Mouse (Mus musculus): ENCODE measurements at regions not wholly inside any gene's neighbourhood (a gene's known extent, or its start where the extent isn't known, plus 50 kb on each side); places are given as distances from the start of the nearest gene placed in this dataset.

DNA sequence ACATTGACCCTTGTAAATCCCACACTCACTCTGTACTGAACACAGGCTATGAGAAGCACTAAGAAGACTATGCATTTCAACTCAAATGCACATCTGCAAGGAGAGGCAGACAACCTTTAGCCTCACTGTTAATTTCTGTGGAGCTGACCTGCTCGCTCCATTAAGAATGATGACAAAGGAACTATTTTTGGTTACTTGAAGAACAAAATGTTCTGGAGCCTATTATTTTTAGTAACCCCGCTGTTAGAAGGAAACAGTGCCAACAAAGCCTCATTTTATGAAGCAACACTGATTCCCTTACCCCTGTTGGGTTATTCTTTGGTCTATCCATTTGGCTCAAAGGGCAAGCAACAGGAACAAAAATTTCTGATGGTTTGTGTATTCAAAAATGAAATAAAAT lies 182.2 kb upstream of the Akr1e1 start:
- no peak for TF ChIP-seq CTCF (IDR thresholded peaks at IDR 0.05; ENCODE audit: low read depth, low read length)
- no peak for TF ChIP-seq POLR2AphosphoS5 (IDR thresholded peaks at IDR 0.05; ENCODE audit: insufficient replicate concordance, low read depth, low read length)
